Mouse (Mus musculus) MEL (cell line): ENCODE measurements at regions not wholly inside any gene's neighbourhood (a gene's known extent, or its start where the extent isn't known, plus 50 kb on each side); places are given as distances from the start of the nearest gene placed in this dataset.

Experiments
- DNase-seq: peaks from one replicate; pipeline ENCODE4 v3.0.0; 2011; ENCODE audit warnings: low read depth, low spot score
- H3K27ac ChIP-seq: 2 replicates; pipeline ENCODE4 v1.5.1; 2012; ENCODE audit warnings: low read depth, mild to moderate bottlenecking, control low read depth, low read length, moderate library complexity; ENCODE audit not compliant: control insufficient read depth
- H3K27me3 ChIP-seq, 2 experiments: fragments of 150-350 bp in 1 of 2; sonication (generic) in 1 of 2; 2 replicates each; pipeline ENCODE4 v1.6.1; 2012; ENCODE audit warnings: low read length in 2 of 2, mild to moderate bottlenecking in 2 of 2, improper control_type of control experiment in 1 of 2, moderate library complexity in 1 of 2; ENCODE audit not compliant: insufficient read depth in 2 of 2, control insufficient read depth in 1 of 2
- H3K36me3 ChIP-seq, 2 experiments: 2 replicates each; pipeline ENCODE4 v1.6.1; 2012 to 2014; ENCODE audit warnings: low read length in 2 of 2, improper control_type of control experiment in 1 of 2, inconsistent platforms in 1 of 2, mild to moderate bottlenecking in 1 of 2; ENCODE audit not compliant: insufficient read depth in 2 of 2, control insufficient read depth in 1 of 2
- H3K4me1 ChIP-seq, 2 experiments: fragments of 150-350 bp in 1 of 2; sonication (generic) in 1 of 2; 2 replicates each; pipeline ENCODE4 v1.6.1; 2012; ENCODE audit warnings: low read length in 2 of 2, improper control_type of control experiment in 1 of 2, mild to moderate bottlenecking in 1 of 2; ENCODE audit not compliant: insufficient read depth in 2 of 2, control insufficient read depth in 1 of 2
- H3K4me3 ChIP-seq, 2 experiments: fragments of 150-350 bp in 1 of 2; sonication (generic) in 1 of 2; 2 replicates each; pipeline ENCODE4 v1.5.1; 2012; ENCODE audit warnings: low read depth in 2 of 2, low read length in 2 of 2, mild to moderate bottlenecking in 2 of 2, moderate library complexity in 2 of 2, control low read depth in 1 of 2, improper control_type of control experiment in 1 of 2; ENCODE audit not compliant: control insufficient read depth in 1 of 2, insufficient read depth in 1 of 2
- H3K79me2 ChIP-seq: 2 replicates; pipeline ENCODE4 v1.6.1; 2012; ENCODE audit warnings: mild to moderate bottlenecking, low read length, moderate library complexity; ENCODE audit not compliant: control insufficient read depth, poor library complexity, insufficient read depth
- H3K9ac ChIP-seq: 2 replicates; pipeline ENCODE4 v1.6.1; 2012; ENCODE audit warnings: low read depth, mild to moderate bottlenecking, control low read depth, low read length, moderate library complexity; ENCODE audit not compliant: control insufficient read depth, poor library complexity, severe bottlenecking
- H3K9me3 ChIP-seq: fragments of 150-350 bp; sonication (generic); replicated peaks from 2 replicates; pipeline ENCODE4 v1.6.1; 2012; ENCODE audit warnings: mild to moderate bottlenecking, low read length, improper control_type of control experiment, moderate library complexity; ENCODE audit not compliant: insufficient read depth
- EP300 ChIP-seq, 2 experiments: IDR thresholded peaks; 2 replicates each; pipeline ENCODE4 v1.6.1; 2011; ENCODE audit warnings: improper control_type of control experiment in 2 of 2, low read length in 2 of 2, low read depth in 1 of 2, mild to moderate bottlenecking in 1 of 2
- SMC3 ChIP-seq: IDR thresholded peaks from 2 replicates; pipeline ENCODE4 v1.6.1; 2011; ENCODE audit warnings: low read depth, low read length, improper control_type of control experiment
- ZNF384 ChIP-seq: IDR thresholded peaks from 2 replicates; pipeline ENCODE4 v1.6.1; 2012; ENCODE audit warnings: low read depth, mild to moderate bottlenecking, inconsistent platforms, low read length, improper control_type of control experiment

DNA sequence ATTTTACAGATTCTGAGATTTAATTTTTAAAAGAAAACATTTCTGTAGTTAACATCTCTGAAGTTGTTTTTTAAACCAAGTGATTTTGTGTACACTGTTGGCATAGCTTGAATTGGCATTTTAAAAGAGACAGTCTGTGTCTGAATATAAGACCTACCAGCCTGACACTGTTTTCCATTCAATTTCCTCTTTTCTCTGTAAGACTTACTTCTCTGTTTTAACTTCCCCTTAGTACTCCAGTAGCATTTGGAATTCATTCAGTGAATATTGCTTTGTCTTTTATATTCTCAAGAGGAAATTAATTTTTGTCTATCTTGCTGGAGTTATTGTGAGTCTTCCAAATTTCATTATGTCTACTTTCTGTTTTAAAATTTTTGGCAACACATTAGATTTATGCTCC, 396.9 kb upstream of the Pot1a start:
- no peak overlapping the region for H3K9ac ChIP-seq
- no peaks in the 10 kb centered on the region for H3K9me3 ChIP-seq
- TF ChIP-seq ZNF384 (no peak), SMC3 (no peak), EP300 (IDR thresholded peaks at IDR 0.05; ENCODE audit: low read depth in 1 of 2, low read length in 2 of 2) (0 out of 4 replicates have a peak, but pooled peaks of 1 of the 2 experiments have one; percentile 9)
- no peaks in the 10 kb centered on the region for H3K27me3 ChIP-seq
- H3K4me3 ChIP-seq: no peak overlapping the region
- H3K79me2 ChIP-seq: no peaks in the 10 kb centered on the region
- no peak overlapping the region for H3K27ac ChIP-seq
- no peaks in the 10 kb centered on the region for H3K4me1 ChIP-seq
- no peaks in the 10 kb centered on the region for H3K36me3 ChIP-seq
- DNase-seq: peak; percentile 59
